Mouse (Mus musculus): ENCODE results near the gene Myo16.

- TF ChIP-seq GATA1 (IDR thresholded peaks at IDR 0.05; ENCODE audit: low read length) (no peak), TAL1 (IDR thresholded peaks at IDR 0.05; ENCODE audit: low read length) (no peak)
These were observed 363.7 kb downstream of the Myo16 start for GRCm38 (mm10) chr8:10517381-10517780.

All from erythroblast, embryonic 14.5 days (primary cell).